13 mouse cellular contexts compared by ENCODE assay signal in the genomic region with DNA sequence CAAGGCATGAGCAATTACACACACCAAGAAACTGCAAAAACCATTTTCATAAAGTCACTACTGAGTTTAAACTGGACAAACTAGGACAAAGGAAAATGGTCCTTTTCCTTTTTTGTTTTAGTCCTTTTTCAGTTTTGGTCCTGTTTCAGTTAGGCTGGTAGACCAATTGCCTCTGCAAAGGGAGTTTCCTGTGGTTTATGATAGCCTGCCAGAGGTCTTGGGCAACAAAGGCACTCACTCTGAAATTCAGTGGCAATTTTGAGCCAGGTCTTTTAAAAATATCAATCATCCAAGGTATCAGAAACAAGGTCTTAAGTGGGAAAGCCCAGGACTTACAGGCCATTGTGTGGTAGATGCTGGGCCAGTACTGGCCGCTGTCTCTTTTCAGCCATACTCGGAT.
"Had no signal": no experiment of that assay in that cellular context is flagged by ENCODE, and none has a peak within 500 bp of the region (broad histone marks: within the 10 kb centered on the region; RNA-seq: fewer than 3 reads in every experiment).

No protein-coding gene starts in this region.

- ATAC-seq: liver, postnatal 0 days had no signal

- H3K36me3 ChIP-seq: lung, embryonic 15.5 days had no signal

- H3K9ac ChIP-seq: limb, embryonic 12.5 days; liver, embryonic 13.5 days; liver, postnatal 0 days; lung, embryonic 15.5 days; neural tube, embryonic 12.5 days had no signal

- H3K27me3 ChIP-seq: limb, embryonic 12.5 days; liver, embryonic 13.5 days; lung, embryonic 15.5 days; neural tube, embryonic 12.5 days had no signal

- DNase-seq: kidney, postnatal 4 days; liver; liver, embryonic 13.5 days; liver, postnatal 0 days; midbrain, embryonic 14.5 days; thymus, adult 18-20 months; thymus, postnatal 14 days had no signal

- H3K27ac ChIP-seq: kidney, postnatal 0 days; layer of hippocampus, adult 2 months; limb, embryonic 12.5 days; liver, embryonic 13.5 days; lung, embryonic 15.5 days; midbrain, embryonic 10.5 days; neural tube, embryonic 12.5 days had no signal

- H3K4me3 ChIP-seq: layer of hippocampus, adult 2 months; limb, embryonic 12.5 days; liver, embryonic 13.5 days; lung, embryonic 15.5 days; midbrain, embryonic 10.5 days; neural tube, embryonic 12.5 days had no signal

- H3K4me1 ChIP-seq: liver, embryonic 13.5 days; midbrain, embryonic 10.5 days; neural tube, embryonic 12.5 days had no signal

- H3K4me2 ChIP-seq: limb, embryonic 12.5 days; liver, embryonic 13.5 days; lung, embryonic 15.5 days; neural tube, embryonic 12.5 days had no signal

- H3K9me3 ChIP-seq: limb, embryonic 12.5 days; liver, embryonic 13.5 days; lung, embryonic 15.5 days; midbrain, embryonic 10.5 days; neural tube, embryonic 12.5 days had no signal
